Comparison of ENCODE assay signal across 20 mouse cellular contexts in the genomic region with DNA sequence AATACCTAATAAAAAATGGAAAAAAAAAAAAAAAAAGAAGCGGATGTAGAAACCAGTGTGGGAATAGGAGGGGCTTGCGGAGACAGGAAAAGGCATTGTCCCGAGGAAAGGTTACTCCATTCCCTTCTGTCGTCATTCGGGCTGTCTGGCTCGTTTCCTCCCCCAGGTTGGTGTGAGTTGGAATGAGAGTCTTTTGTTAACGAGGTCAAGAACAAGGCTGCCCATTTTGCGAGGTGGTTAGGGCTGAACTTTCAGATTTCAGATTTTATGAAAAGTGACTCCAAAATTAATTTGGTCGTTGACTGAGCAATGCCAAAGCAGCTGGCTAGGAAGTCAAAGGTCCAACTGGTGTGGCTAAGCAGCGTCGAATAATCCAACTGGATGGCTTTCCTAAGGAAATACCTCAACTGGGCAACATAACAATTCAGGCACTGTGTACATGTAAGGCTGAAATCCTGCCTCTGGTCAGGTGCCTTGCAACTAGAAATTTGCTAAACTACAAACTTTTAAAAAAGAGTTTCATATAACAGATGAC.
"Had no signal": no experiment of that assay in that cellular context is flagged by ENCODE, and none has a peak within 500 bp of the region (broad histone marks: within the 10 kb centered on the region; RNA-seq: fewer than 3 reads in every experiment).

No protein-coding gene starts in this region.

- H3K4me3 ChIP-seq: midbrain, embryonic 10.5 days; midbrain, embryonic 12.5 days; myocyte; neural tube, embryonic 13.5 days; neural tube, embryonic 15.5 days; stomach, embryonic 15.5 days had no signal

- H3K36me3 ChIP-seq: midbrain, embryonic 10.5 days; midbrain, embryonic 12.5 days; neural tube, embryonic 13.5 days; neural tube, embryonic 15.5 days; stomach, embryonic 15.5 days had no signal

- H3K27ac ChIP-seq: midbrain, embryonic 10.5 days; midbrain, embryonic 12.5 days; neural tube, embryonic 13.5 days; neural tube, embryonic 15.5 days; stomach, embryonic 15.5 days; stomach, postnatal 0 days had no signal

- H3K27me3 ChIP-seq: midbrain, embryonic 12.5 days; neural tube, embryonic 13.5 days; neural tube, embryonic 15.5 days; stomach, embryonic 15.5 days had no signal

- H3K4me2 ChIP-seq: lung, embryonic 14.5 days; midbrain, embryonic 12.5 days; neural tube, embryonic 13.5 days; neural tube, embryonic 15.5 days; stomach, embryonic 15.5 days had no signal

- DNase-seq: lung, adult 18-20 months; lung, embryonic 14.5 days; lung, postnatal 10 days; lung, postnatal 4 days; midbrain, embryonic 14.5 days; retina, postnatal 1 day; right cerebral cortex, adult 18-20 months; right cerebral cortex, postnatal 25 days; right cerebral cortex, postnatal 4 days; thymus, adult 2 months; thymus, postnatal 25 days; thymus, postnatal 4 days had no signal

- H3K4me1 ChIP-seq: midbrain, embryonic 10.5 days; midbrain, embryonic 12.5 days; neural tube, embryonic 13.5 days; neural tube, embryonic 15.5 days; stomach, embryonic 15.5 days had no signal

- H3K9me3 ChIP-seq: midbrain, embryonic 10.5 days; midbrain, embryonic 12.5 days; neural tube, embryonic 13.5 days; neural tube, embryonic 15.5 days; stomach, embryonic 15.5 days had no signal

- ATAC-seq: midbrain, embryonic 16.5 days had no signal

- H3K9ac ChIP-seq: lung, embryonic 14.5 days; midbrain, embryonic 12.5 days; neural tube, embryonic 13.5 days; neural tube, embryonic 15.5 days; stomach, embryonic 15.5 days had no signal
